ENCODE assay signal across 7 mouse cellular contexts in genomic region chr15:83037755-83038483, GRCm38 (mm10). TPM values are rescaled to one million over a fixed set of nuclear protein-coding genes. Genes with fewer than 3 reads are reported as not detected.
DNase-seq lines count a peak whose midpoint lies in the region; ATAC-seq and TF ChIP-seq lines count a peak whose summit lies in the region.

No protein-coding gene starts in this region.

- 0 out of 2 replicates have a peak, but pooled peaks have one; percentile 21 for ATAC-seq in midbrain, embryonic 13.5 days

- peak; percentile 99 for TF ChIP-seq CTCF in left cerebral cortex, adult 2 months (IDR thresholded peaks at IDR 0.05)

- peak; percentile 87 for DNase-seq in adipocyte (ENCODE audit: low spot score)
- DNase-seq in cerebellum, postnatal 10 days = peak; percentile 95 to 97
- DNase-seq in frontal cortex, postnatal 10 days (ENCODE audit: low spot score in 2 of 2) = peak; percentile 66 to 81
- peak; percentile 87 for DNase-seq in induced T-regulatory cell, adult 2 months (ENCODE audit: low read depth)
- DNase-seq in left cerebral cortex, adult 2 months (ENCODE audit: extremely low spot score in 1 of 2, low spot score in 2 of 2) = peak; percentile 86 to 93
- peak; percentile 80 to 88 for DNase-seq in spleen, postnatal 14 days (ENCODE audit: low spot score in 2 of 2)

- H3K9me3 ChIP-seq in midbrain, embryonic 13.5 days = no peaks in the 10 kb centered on the region

- H3K4me1 ChIP-seq in midbrain, embryonic 13.5 days (replicated peaks) = peaks cover 57% of the 10 kb centered on the region

- no peak overlapping the region for H3K9ac ChIP-seq in midbrain, embryonic 13.5 days (replicated peaks)

- peaks cover 41% of the 10 kb centered on the region for H3K27me3 ChIP-seq in midbrain, embryonic 13.5 days

- no peaks in the 10 kb centered on the region for H3K36me3 ChIP-seq in midbrain, embryonic 13.5 days

- no peak overlapping the region for H3K27ac ChIP-seq in left cerebral cortex, adult 2 months
- H3K27ac ChIP-seq in midbrain, embryonic 13.5 days = peak overlapping the region; percentile 35; the same call in 1 of the 2 replicates

- H3K4me2 ChIP-seq in midbrain, embryonic 13.5 days (replicated peaks) = no peak overlapping the region

- intact Hi-C loops in left cerebral cortex, adult 2 months (cut with DNase I) = loop anchor here (1.0 to 2.0 kb wide), 4 partner anchors 51 to 233 kb away; partner anchors contain the start of gene Tcf20

- 3% methylated on average over 8 of the region's 8 CpGs for WGBS in midbrain, embryonic 13.5 days

- no peak overlapping the region for H3K4me3 ChIP-seq in left cerebral cortex, adult 2 months
- H3K4me3 ChIP-seq in midbrain, embryonic 13.5 days (replicated peaks) = no peak overlapping the region

RNA-seq across cellular contexts. Expression of gene Nfam1, which starts 4.8 kb away (rescaled TPM):
- total RNA-seq in left cerebral cortex, adult 2 months (2021) = 1 to 10 TPM; 2.2 to 2.8 TPM
- polyA plus RNA-seq in midbrain, embryonic 13.5 days (2015; fragmentation: Nextera tagmentation; extraction: Ambion mirVana) = 2.4 and 2.5 TPM in 2 replicates

RNA-seq across cellular contexts. Expression of gene Tcf20, which starts 50.2 kb away (rescaled TPM):
- total RNA-seq in left cerebral cortex, adult 2 months (2021) = 100 to 1,000 TPM; 231 to 245 TPM
- 15.6 and 16.0 TPM in 2 replicates for polyA plus RNA-seq in midbrain, embryonic 13.5 days (2015; fragmentation: Nextera tagmentation; extraction: Ambion mirVana)

RNA-seq across cellular contexts. Expression of gene Serhl, which starts 51.4 kb away (rescaled TPM):
- total RNA-seq in left cerebral cortex, adult 2 months (2021) = 10 to 100 TPM in 1 of 2 experiments, 1 to 10 TPM in 1; 9.0 to 10.2 TPM
- 27.2 and 30.6 TPM in 2 replicates for polyA plus RNA-seq in midbrain, embryonic 13.5 days (2015; fragmentation: Nextera tagmentation; extraction: Ambion mirVana)
